Mouse (Mus musculus): Measurements from ENCODE around the gene Tet3. TPM values are rescaled to one million over a fixed set of nuclear protein-coding genes. Genes with fewer than 3 reads are reported as not detected.

Gene Tet3
- polyA plus RNA-seq, 1 experiment from 2014 or later: 72.4 TPM

DNA sequence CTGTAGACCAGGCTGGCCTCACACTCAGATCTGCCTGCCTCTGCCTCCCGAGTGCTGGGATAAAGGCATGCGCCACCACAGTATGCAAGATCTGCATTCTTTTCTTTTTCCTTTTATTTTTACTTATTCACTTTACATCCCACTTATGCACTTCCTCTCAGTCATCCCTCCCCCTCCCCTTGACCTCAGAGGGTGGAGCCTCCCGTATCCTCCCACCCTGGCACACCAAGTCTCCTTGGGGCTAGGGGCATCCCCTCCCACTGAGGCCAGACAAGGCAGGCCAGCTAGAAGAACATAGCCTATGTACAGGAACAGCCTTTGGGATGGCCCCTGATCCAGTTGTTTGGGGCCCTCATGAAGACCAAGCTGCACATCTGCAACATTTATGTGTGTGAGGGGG lies 41.4 kb downstream of the Tet3 start:
- Histone ChIP-seq H3K27ac (no peak overlapping the region), H3K4me3 (replicated peaks) (no peak overlapping the region), H3K4me2 (replicated peaks) (no peak overlapping the region), H3K36me3 (0 out of 2 replicates have a peak, but pooled peaks cover 7% of the 10 kb centered on the region), H3K9ac (replicated peaks) (no peak overlapping the region), H3K4me1 (replicated peaks) (peaks cover 97% of the 10 kb centered on the region), H3K9me3 (no peaks in the 10 kb centered on the region), H3K27me3 (no peaks in the 10 kb centered on the region)
- 83% methylated on average over 3 of the region's 3 CpGs for WGBS
- ATAC-seq: no peak

DNA sequence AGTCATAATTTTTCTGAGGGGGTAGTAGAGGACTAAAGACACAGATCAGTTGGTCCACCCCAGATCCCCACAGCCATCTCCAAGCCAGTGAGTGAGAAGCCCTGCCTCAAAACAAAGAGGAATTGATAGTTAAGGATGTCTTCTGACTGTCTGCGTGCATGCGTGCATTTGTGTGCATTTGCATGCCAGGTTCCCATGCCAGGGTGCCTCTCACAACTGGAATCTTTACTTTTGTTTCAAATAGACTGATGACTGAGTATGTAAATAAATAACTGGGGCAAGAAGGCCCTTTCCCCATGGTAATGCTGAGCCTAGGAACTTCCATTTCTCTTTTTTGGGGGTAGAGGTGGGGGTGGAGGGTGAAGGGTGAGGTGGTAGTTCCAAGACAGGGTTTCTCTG lies 41.8 kb downstream of the Tet3 start:
- peaks cover 97% of the 10 kb centered on the region for H3K4me1 ChIP-seq (replicated peaks)
- no peak overlapping the region for H3K4me3 ChIP-seq (replicated peaks)
- no peak overlapping the region for H3K27ac ChIP-seq
- no peak overlapping the region for H3K4me2 ChIP-seq (replicated peaks)
- no peaks in the 10 kb centered on the region for H3K9me3 ChIP-seq
- ATAC-seq: no peak
- 91% methylated on average over 2 of the region's 2 CpGs for WGBS
- no peak overlapping the region for H3K9ac ChIP-seq (replicated peaks)
- no peaks in the 10 kb centered on the region for H3K27me3 ChIP-seq
- H3K36me3 ChIP-seq: 0 out of 2 replicates have a peak, but pooled peaks cover 7% of the 10 kb centered on the region

DNA sequence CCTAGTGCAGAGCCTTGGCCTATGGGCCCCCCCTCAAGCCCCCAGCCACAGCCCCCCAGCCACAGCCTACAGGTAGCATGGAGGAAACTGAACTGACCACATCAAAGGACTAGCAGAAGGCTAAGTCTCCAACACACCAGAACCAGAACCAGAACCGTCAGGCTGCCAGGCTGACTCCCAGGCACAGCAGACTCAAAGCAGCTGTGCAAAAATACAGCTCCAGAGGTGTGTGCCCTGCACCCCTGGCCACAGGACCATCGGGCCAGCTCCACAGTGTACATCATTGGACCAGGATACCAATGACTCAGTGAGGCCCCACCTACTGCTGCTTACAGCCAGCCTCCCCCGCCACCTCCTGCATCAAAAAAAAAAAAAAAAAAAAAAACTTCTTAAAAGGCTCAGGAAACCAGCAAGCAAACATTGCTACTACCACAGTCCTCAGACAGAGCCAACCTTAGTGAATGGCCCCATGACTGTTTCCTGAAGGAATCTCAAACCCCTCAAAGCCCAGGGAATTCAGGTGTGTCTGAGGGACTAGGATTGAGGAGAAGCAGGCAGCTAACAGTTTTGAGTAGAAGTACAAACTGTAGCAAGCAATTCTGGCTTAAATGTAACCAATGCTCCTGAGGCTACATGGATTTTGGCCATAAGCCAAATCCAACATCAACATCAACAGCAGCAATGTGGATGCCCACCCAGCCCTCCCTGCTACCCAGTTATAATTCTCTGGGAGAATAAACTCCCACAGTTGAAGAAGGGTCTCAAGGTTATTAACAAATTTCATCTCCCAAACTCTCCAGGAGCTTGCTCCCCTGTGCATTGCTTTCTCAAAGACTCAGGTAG lies 42.4 kb downstream of the Tet3 start:
- Histone ChIP-seq H3K36me3 (0 out of 2 replicates have a peak, but pooled peaks cover 7% of the 10 kb centered on the region), H3K4me2 (replicated peaks) (no peak overlapping the region), H3K4me3 (replicated peaks) (no peak overlapping the region), H3K9me3 (no peaks in the 10 kb centered on the region), H3K4me1 (replicated peaks) (peaks cover 97% of the 10 kb centered on the region), H3K27ac (no peak overlapping the region), H3K9ac (replicated peaks) (no peak overlapping the region), H3K27me3 (no peaks in the 10 kb centered on the region)
- ATAC-seq: no peak
- WGBS: 84% methylated on average over 3 of the region's 3 CpGs

DNA sequence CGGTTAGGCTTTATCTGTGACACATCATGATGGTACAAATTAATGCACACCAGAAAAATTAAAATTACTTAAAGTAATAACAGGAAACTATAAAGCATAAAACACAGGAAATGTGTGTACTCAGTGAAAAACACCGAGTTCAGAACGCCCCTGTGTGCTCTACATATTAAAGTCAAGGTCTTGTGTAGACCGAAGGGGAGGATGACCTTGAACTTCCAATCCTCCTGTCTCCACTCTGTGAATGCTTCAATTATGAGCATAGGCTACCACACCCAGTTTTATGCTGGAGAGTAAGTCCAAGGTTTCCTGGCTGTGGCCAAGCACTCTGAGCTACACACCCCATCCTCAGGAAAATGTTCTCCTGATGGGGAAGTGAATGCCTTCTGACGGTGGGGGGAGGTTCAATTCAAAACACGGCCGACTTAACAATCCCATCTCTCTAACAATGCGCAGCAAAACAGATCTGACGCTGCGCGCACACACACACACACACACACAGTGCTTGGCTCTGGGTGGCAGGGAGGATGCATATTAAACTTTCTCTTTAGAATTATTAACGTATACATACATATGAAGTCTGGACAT lies 43.4 kb downstream of the Tet3 start:
- Histone ChIP-seq H3K27ac (no peak overlapping the region), H3K4me3 (replicated peaks) (no peak overlapping the region), H3K4me1 (replicated peaks) (peaks cover 97% of the 10 kb centered on the region), H3K9ac (replicated peaks) (no peak overlapping the region), H3K36me3 (0 out of 2 replicates have a peak, but pooled peaks cover 7% of the 10 kb centered on the region), H3K9me3 (no peaks in the 10 kb centered on the region), H3K27me3 (no peaks in the 10 kb centered on the region), H3K4me2 (replicated peaks) (no peak overlapping the region)
- no peak for ATAC-seq
- WGBS: 83% methylated on average over 12 of the region's 12 CpGs

DNA sequence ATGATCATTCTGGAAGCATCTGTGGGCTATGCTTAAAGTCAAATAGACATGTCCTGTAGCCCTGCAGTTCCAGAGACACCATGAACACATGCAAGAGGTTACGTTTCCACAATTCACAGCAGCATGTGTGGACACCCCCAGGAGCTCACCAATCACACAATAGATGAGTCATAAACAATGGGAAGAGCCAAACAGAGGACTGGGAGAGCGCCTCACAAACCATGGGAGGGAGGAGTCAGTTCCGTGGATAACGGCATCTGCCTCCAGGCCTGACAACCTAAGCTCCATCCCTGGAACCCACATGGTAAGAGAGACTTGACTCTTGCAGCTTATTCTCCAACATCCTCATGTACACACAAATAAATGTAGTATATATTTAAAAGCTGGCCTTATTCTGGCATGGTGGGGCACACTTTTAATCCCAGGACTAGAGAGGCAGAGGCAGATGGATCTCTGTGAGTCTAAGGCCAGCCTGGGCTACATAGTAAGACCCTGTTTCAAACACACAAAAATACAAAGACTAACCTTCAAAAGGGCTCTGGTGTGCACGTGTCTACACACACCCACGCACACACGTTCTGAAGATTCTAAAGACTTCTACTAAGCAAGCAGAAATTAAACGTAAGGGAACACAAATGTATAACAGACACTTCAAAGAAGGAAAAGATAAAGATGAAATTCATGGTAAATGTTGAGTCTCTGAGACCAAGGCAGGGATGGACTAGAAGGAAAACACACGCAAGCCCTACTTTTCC lies 44.1 kb downstream of the Tet3 start:
- no peak overlapping the region for H3K4me3 ChIP-seq (replicated peaks)
- H3K4me1 ChIP-seq (replicated peaks): peaks cover 97% of the 10 kb centered on the region
- ATAC-seq: no peak
- no peak overlapping the region for H3K27ac ChIP-seq
- H3K9me3 ChIP-seq: no peaks in the 10 kb centered on the region
- WGBS: 79% methylated on average over 9 of the region's 9 CpGs
- no peaks in the 10 kb centered on the region for H3K27me3 ChIP-seq
- 0 out of 2 replicates have a peak, but pooled peaks cover 7% of the 10 kb centered on the region for H3K36me3 ChIP-seq
- no peak overlapping the region for H3K9ac ChIP-seq (replicated peaks)
- H3K4me2 ChIP-seq (replicated peaks): no peak overlapping the region

DNA sequence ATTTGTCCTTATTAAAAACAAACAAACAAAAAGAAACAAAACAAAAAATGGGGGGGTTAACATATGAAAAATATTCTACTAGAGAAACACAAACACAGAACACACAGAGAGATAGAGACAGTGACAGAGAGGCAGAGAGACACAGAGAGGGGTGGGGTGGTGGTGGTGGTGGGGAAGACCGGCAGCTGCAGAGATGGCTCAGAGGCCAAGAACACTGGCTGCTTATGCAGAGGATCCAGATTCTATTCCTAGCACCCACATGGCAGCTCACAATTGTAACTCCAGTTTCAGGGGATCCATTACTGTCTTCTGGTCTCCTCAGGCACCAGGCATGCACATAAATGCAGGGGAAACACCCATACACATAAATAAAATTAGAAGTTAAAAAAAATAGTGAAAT lies 45.2 kb downstream of the Tet3 start:
- no peak overlapping the region for H3K4me2 ChIP-seq (replicated peaks)
- no peak for ATAC-seq
- no peaks in the 10 kb centered on the region for H3K9me3 ChIP-seq
- H3K9ac ChIP-seq (replicated peaks): no peak overlapping the region
- H3K27me3 ChIP-seq: no peaks in the 10 kb centered on the region
- WGBS: 57% methylated on average over 1 of the region's 1 CpGs
- no peak overlapping the region for H3K27ac ChIP-seq
- no peak overlapping the region for H3K4me3 ChIP-seq (replicated peaks)
- H3K4me1 ChIP-seq (replicated peaks): peaks cover 89% of the 10 kb centered on the region
- H3K36me3 ChIP-seq: 0 out of 2 replicates have a peak, but pooled peaks cover 7% of the 10 kb centered on the region

DNA sequence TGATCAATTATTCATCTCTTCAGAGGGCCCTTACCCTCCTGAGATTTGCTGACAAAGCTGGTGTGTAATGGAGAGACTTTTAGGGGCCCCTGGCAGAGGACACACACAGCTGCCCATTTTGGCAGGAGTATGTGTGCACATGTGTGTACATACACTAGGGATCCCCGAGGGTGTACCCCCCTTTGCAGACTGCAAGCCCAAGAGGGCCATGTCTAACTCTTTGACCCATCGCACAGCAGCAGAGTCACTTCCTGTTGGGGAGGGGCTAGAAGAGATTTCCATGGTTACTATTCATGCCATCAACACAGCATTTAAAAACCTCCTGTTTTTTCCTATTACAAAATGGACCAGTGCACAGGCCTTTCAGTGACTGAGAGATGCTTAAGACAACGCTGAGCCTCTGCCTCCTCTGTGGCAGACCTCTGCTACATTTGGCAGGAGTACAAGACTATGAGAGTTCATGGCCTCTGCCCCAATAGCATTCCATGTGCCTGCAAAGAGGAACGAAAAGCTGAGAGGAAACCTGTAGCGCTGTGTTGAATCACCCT lies 46.0 kb downstream of the Tet3 start:
- peak; percentile 78 for ATAC-seq
- no peaks in the 10 kb centered on the region for H3K9me3 ChIP-seq
- H3K4me2 ChIP-seq (replicated peaks): no peak overlapping the region
- no peaks in the 10 kb centered on the region for H3K27me3 ChIP-seq
- H3K36me3 ChIP-seq: 0 out of 2 replicates have a peak, but pooled peaks cover 7% of the 10 kb centered on the region
- peaks cover 81% of the 10 kb centered on the region for H3K4me1 ChIP-seq (replicated peaks)
- H3K27ac ChIP-seq: peak overlapping the region; percentile 42
- H3K4me3 ChIP-seq (replicated peaks): no peak overlapping the region
- 55% methylated on average over 5 of the region's 5 CpGs for WGBS
- H3K9ac ChIP-seq (replicated peaks): no peak overlapping the region; the same call in 1 of the 2 replicates

DNA sequence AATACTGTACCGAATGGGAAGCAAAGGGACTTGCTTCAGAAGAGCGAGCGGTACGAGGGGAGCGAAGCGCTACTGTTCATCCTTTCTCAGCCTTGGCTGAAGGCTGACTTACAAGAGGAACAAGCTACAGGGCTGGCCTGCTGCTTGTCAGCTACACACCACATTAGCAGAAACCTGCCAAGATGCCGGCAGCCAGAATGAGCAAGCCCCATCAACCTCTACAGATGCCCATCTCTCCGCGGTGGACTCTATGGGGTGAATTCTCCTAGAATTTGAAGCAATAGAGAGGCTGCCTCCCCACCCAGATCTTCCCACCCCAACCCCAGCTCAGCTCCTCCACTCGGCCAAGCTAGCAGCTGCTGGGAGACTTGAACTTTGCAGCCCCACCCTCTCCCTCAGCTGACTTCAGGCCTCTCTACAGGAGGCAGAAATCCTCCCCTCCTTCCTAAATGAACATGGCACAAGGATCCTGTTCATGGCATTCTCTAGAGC lies 46.5 kb downstream of the Tet3 start:
- Histone ChIP-seq H3K36me3 (peaks cover 7% of the 10 kb centered on the region; the same call in 1 of the 2 replicates), H3K4me3 (replicated peaks) (no peak overlapping the region), H3K9ac (replicated peaks) (no peak overlapping the region; the same call in 1 of the 2 replicates), H3K27ac (peak overlapping the region; percentile 42), H3K9me3 (no peaks in the 10 kb centered on the region), H3K4me2 (replicated peaks) (no peak overlapping the region), H3K27me3 (no peaks in the 10 kb centered on the region), H3K4me1 (replicated peaks) (peaks cover 76% of the 10 kb centered on the region)
- no peak; the same call in 1 of the 2 replicates for ATAC-seq
- WGBS: 84% methylated on average over 10 of the region's 10 CpGs

DNA sequence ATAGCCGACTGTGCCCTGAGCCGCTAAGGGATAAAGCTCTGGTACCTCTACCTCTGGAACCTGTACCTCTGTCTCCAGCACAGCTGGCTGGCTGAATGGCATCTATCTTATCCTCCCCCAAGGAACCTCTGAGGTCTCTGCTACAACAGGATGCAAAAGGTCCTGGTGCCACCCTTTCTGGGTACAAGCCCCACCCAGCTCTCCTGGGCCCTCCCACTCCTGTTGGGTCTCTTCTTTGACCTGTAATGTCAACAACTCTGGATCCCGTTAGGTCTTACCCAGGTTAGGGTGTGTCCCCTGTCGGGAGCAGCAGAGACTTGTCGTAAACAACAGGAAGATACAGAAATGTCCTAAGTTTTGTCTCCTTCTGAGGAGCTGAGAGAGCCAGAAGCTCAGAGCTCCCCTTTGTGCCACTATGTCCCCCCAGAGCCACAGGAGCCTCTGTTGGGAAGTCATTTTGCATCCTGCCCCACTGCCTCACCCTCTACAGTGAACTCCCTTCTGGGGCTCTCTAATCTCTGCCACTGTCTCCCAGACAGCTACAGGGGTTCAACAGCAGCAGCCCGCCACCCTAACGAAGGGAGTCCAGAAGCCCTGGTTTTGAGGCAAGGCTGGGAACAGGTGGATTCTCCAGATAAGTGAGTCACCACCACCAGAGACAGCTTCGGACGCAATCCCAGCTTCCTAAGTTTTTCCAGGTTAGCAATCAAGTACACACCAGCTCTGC lies 47.1 kb downstream of the Tet3 start:
- WGBS: 87% methylated on average over 9 of the region's 9 CpGs

DNA sequence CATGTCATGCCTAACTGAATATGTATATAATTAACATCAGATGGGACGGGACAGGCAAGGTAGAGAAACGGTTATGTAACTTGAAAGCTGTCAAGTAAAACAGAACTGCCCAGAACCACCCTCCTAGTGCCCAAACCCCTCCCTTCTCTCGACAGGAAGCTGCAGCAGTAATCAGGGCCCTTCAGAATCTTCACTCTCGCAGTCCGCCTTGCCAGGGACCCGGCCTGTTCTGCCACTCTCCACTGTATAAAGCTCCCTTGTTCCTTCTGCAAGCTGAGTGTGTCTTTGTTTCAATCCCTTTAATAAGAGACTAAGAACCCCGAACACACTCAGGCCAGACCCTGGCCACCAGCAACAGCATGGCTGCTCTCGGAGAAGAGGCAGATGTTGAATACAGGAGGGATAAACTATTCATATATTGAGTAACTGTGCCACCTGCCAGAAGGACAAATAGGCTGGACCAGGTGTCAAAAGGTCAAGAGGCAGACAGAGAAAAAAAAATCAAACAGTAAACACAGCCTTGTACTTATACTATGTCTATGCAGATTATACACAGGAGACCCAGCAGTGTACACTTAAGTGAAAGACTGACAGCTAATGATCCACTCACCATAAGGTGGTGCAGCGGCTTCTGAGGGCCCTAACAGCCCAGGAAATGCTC lies 48.7 kb downstream of the Tet3 start:
- WGBS: 51% methylated on average over 9 of the region's 9 CpGs
- peak; percentile 32; the same call in 1 of the 2 replicates for ATAC-seq
- Histone ChIP-seq H3K4me3 (replicated peaks) (no peak overlapping the region), H3K4me2 (replicated peaks) (no peak overlapping the region), H3K36me3 (peaks cover 18% of the 10 kb centered on the region), H3K4me1 (replicated peaks) (peaks cover 55% of the 10 kb centered on the region), H3K27ac (peak overlapping the region; percentile 41), H3K27me3 (no peaks in the 10 kb centered on the region), H3K9ac (replicated peaks) (peak overlapping the region; percentile 16; the same call in 1 of the 2 replicates), H3K9me3 (no peaks in the 10 kb centered on the region)

More for the DNA sequence above, 47.1 kb downstream of the Tet3 start:
- Histone ChIP-seq H3K4me1 (replicated peaks) (peaks cover 70% of the 10 kb centered on the region), H3K27ac (peak overlapping the region; percentile 42), H3K9me3 (no peaks in the 10 kb centered on the region), H3K4me3 (replicated peaks) (no peak overlapping the region), H3K4me2 (replicated peaks) (no peak overlapping the region), H3K36me3 (peaks cover 7% of the 10 kb centered on the region; the same call in 1 of the 2 replicates), H3K9ac (replicated peaks) (no peak overlapping the region; the same call in 1 of the 2 replicates), H3K27me3 (no peaks in the 10 kb centered on the region)
- ATAC-seq: no peak

Data from midbrain, embryonic 13.5 days (tissue).